Mouse (Mus musculus) A20 (cell line): Measurements from ENCODE around the gene Stat1.

Experiments used
- DNase-seq: peaks from one replicate; pipeline ENCODE4 v3.0.0-alpha.2; 2011; ENCODE audit warnings: low read depth, low spot score

Stat1 gene

DNA sequence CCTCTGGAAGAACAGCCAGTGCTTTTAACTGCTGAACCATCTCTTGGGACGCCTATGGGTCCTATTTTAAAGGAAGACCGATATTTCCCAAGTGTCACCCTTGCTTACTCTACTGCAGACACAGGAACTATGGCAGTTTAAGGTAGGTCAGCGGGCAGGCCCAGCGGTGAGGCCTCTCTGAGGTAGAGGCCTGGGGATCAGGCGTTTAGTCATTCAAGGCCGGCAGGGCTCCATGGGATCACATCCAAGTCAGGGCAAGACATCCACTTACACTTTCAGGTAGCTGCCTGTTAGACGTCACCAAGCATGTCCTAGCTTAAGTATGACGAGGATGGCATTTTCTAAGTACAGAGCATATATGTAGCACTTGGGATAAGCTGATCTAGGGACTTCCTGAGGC lies 41.9 kb downstream of the Stat1 start:
- DNase-seq = no peak

DNA sequence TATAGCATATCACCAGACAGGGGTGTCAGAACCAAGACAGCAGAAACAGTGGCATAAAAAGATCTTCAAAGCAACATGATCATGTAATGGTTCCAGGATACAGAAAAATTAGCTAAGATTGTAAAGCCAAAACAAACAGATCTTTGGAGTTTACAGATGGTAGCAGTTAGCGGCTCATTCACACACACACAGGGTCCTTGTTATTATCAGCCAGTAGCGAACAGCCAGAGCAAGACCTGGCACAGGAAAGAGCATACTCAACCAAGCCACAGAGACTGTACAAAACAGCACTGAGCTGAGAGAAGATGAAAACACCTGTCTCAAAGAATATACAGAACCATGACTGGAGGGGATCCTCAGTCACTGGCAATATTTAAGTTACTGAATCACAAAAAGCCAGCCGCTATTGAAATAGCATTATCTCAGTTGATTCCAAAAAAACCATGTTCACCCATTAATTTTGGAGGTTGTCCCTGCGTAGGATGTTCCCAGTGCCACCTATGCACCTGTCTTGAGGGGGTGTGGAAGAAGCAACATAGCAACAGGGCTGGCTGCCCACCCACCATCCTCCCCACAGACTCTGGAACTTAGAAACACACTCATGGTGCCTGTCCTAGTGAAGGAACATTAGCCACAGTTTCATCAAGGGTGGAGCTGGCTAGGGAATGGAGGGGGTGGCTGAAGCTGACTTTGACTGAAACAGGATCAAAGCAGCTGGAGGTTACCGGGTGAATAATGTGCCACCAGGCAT lies 44.6 kb downstream of the Stat1 start:
- DNase-seq = no peak

GRCm38 (mm10) chr1:52166652-52167220 lies 47.5 kb downstream of the Stat1 start:
- DNase-seq = no peak

DNA sequence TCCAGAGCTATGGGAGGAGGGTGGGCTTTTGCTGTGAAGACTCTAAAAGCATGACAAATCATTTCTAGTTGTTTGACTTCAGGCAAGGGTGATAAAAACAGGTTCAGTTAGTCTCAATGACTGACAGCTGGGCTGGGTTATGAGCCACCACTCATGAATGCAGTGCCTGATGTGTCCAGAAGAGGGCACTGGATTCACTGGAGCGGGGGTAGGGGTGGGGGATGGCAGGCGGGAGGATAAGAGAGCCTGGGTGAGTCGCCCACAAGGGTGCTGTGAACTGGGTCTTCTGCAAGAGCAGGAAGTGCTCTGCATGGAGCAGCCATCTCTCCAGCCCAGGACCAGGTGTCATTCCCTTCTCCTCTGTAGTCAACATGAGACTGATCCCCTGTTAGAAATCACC lies 50.8 kb downstream of the Stat1 start:
- peak; percentile 70 for DNase-seq

DNA sequence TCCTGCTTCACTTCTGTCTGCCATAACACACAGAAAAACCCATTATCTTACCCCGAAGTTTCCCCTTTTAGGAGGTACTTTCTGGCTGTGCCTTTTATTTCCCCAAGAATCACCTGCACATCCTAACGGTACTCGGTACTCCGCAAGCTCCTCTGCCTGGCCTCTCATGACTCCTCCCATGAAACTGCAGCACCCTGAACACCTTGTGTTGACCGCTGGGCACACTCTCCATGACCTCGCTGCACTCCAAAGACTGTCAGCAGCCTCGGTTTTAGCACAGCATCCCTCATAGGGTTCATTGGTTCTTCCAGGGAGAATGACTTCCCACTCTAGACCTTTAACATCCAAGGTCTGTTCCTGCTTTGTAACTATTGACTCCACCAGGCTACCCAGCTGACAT lies 51.5 kb downstream of the Stat1 start:
- peak; percentile 29 for DNase-seq

- DNase-seq = no peak
Observed at GRCm38 (mm10) chr1:52171271-52171670, 52.0 kb downstream of the Stat1 start.

- DNase-seq = no peak
Observed at GRCm38 (mm10) chr1:52175321-52175720, 56.1 kb downstream of the Stat1 start.

GRCm38 (mm10) chr1:52175983-52176382 lies 56.7 kb downstream of the Stat1 start:
- DNase-seq = no peak

DNA sequence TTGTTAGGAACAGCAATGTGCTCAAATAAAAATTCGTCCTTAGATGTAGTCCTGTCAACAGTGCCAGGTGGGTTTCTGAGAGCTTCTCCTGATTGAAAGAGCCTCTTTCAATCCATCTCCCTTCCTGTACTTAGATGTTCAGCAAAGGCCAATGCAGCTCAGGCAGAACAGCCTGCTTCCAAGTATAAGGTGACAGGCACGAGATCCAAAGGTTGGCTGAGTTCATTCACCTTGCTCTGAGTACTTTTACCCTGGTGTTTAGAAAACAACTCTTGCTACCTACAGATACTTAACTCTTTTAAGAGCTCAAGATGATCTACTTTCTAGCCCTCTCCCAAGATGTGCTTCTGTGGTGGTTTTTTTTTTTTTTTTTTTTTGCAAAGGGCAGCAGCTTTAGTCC lies 57.8 kb downstream of the Stat1 start:
- DNase-seq = no peak

GRCm38 (mm10) chr1:52179939-52180568 lies 60.8 kb downstream of the Stat1 start:
- DNase-seq = no peak

- DNase-seq = no peak
Observed at GRCm38 (mm10) chr1:52181994-52182393, 62.8 kb downstream of the Stat1 start.

DNA sequence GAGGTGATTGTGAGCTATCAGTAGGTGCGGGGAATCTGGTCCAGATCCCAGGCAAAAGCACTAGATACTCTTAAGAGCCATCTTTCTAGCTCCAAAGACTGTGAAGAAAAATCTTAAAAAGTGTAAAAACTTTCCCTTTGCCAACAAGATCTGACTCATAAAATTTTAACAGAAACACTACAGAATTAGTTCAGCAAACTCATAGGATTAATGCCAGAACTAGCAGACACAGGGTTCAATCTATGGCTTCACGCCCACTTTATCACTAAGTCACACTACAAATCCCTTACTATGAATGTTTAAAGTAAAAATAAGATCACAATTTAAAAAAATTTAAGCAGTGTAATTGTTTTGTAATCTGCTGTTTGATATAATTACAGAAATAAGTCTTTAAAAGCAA lies 63.8 kb downstream of the Stat1 start:
- DNase-seq = no peak
